Mouse (Mus musculus) lung, postnatal 0 days (tissue): ENCODE results near the gene Kif1c.

ENCODE experiments used
- CTCF ChIP-seq: IDR thresholded peaks from 2 replicates; pipeline ENCODE4 v1.5.1; 2016; ENCODE audit warnings: antibody characterized with exemption, mild to moderate bottlenecking
- EP300 ChIP-seq: IDR thresholded peaks from 2 replicates; pipeline ENCODE4 v1.6.1; 2016; ENCODE audit warnings: antibody characterized with exemption, mild to moderate bottlenecking, control low read depth

GRCm38 (mm10) chr11:70718481-70718880, 18.1 kb downstream of the Kif1c start:
- TF ChIP-seq CTCF = no peak
- no peak for TF ChIP-seq EP300
